Mouse (Mus musculus) midbrain, embryonic 14.5 days (tissue): ENCODE measurements around the gene Zfp3. TPM values are rescaled to one million over a fixed set of nuclear protein-coding genes. Genes with fewer than 3 reads are reported as not detected.
"Not testable (repeated sequence)": the region's sequence is repeated elsewhere in the genome, so short reads cannot be mapped to it uniquely, and the experiment has no call there.

Experiments used
- ATAC-seq: fragments of 200-750 bp; cut with Nextera tagmentation; 2 replicates; pipeline ENCODE4 v1.8.0; 2017; ENCODE audit warnings: moderate number of reproducible peaks, moderate library complexity; ENCODE audit not compliant: low FRiP score, low TSS enrichment
- DNase-seq: peaks from one replicate; pipeline ENCODE4 v3.0.0-alpha.2; 2015
- H3K27ac ChIP-seq: fragments of 300-500 bp; sonication (generic); replicated peaks from 2 replicates; pipeline ENCODE4 v1.5.1; 2014; ENCODE audit warnings: mild to moderate bottlenecking, low read depth, low read length, moderate library complexity
- H3K27me3 ChIP-seq: fragments of 300-500 bp; sonication (generic); 2 replicates; pipeline ENCODE4 v1.6.1; 2014; ENCODE audit warnings: low read length, control low read depth, mixed read lengths; ENCODE audit not compliant: control insufficient read depth, insufficient read depth
- H3K36me3 ChIP-seq: fragments of 300-500 bp; sonication (generic); 2 replicates; pipeline ENCODE4 v1.6.1; 2014; ENCODE audit warnings: low read length, control low read depth; ENCODE audit not compliant: control insufficient read depth, insufficient read depth
- H3K4me1 ChIP-seq: fragments of 300-500 bp; sonication (generic); 2 replicates; pipeline ENCODE4 v1.6.1; 2014; ENCODE audit warnings: mild to moderate bottlenecking, antibody characterized with exemption, low read length, control low read depth; ENCODE audit not compliant: control insufficient read depth, insufficient read depth
- H3K4me2 ChIP-seq: fragments of 300-500 bp; sonication (generic); 2 replicates; pipeline ENCODE4 v1.6.1; 2014; ENCODE audit warnings: mild to moderate bottlenecking, low read length, moderate library complexity
- H3K4me3 ChIP-seq: fragments of 300-500 bp; sonication (generic); replicated peaks from 2 replicates; pipeline ENCODE4 v1.5.1; 2014; ENCODE audit warnings: low read depth, low read length
- H3K9ac ChIP-seq: fragments of 300-500 bp; sonication (generic); replicated peaks from 2 replicates; pipeline ENCODE4 v1.6.1; 2014; ENCODE audit warnings: mild to moderate bottlenecking, low read length, moderate library complexity
- H3K9me3 ChIP-seq: fragments of 300-500 bp; sonication (generic); 2 replicates; pipeline ENCODE4 v1.6.1; 2016; ENCODE audit warnings: low read length, control low read depth, mixed read lengths; ENCODE audit not compliant: control insufficient read depth
- WGBS: fragments of 180-500 bp; shearing (Covaris S2); extraction: QIAGEN DNeasy Blood & Tissue Kit; methylation state at CpG from one replicate; pipeline ENCODE4 v1.1.7; 2014; 5-methylcytosine and 5-hydroxymethylcytosine counted together
- polyA plus RNA-seq: library from polyadenylated mRNA; unstranded; fragments of >200 nt; fragmentation: Nextera tagmentation; extraction: Ambion mirVana; gene quantifications from 2 replicates; pipeline ENCODE4 v1.2.1, GENCODE M21; 2014

Gene Zfp3
- polyA plus RNA-seq, 1 experiment from 2014 or later, result 16.8 TPM

GRCm38 (mm10) chr11:70765776-70766445 is 1.9 kb downstream of the Zfp3 start:
- Histone ChIP-seq H3K4me1 (0 out of 2 replicates have a peak, but pooled peaks cover 7% of the 10 kb centered on the region), H3K27me3 (no peaks in the 10 kb centered on the region), H3K4me2 (no peak overlapping the region), H3K9ac (no peak overlapping the region), H3K4me3 (no peak overlapping the region), H3K36me3 (peaks cover 6% of the 10 kb centered on the region; the same call in 1 of the 2 replicates), H3K9me3 (no peaks in the 10 kb centered on the region), H3K27ac (no peak overlapping the region)
- WGBS, result 91% methylated on average over 16 of the region's 16 CpGs
- no peak for ATAC-seq
- no peak for DNase-seq

GRCm38 (mm10) chr11:70770804-70771203 is 6.8 kb downstream of the Zfp3 start:
- Histone ChIP-seq H3K4me3 (no peak overlapping the region), H3K9me3 (no peaks in the 10 kb centered on the region), H3K4me2 (no peak overlapping the region), H3K4me1 (no peaks in the 10 kb centered on the region), H3K9ac (no peak overlapping the region), H3K27ac (no peak overlapping the region), H3K36me3 (peaks cover 41% of the 10 kb centered on the region), H3K27me3 (no peaks in the 10 kb centered on the region)
- ATAC-seq (no peak), DNase-seq (no peak)
- whole genome bisulfite sequencing, result 85% methylated on average over 3 of the region's 3 CpGs

GRCm38 (mm10) chr11:70776830-70777571 is 13.0 kb downstream of the Zfp3 start:
- WGBS, result 28% methylated on average over 17 of the region's 17 CpGs
- Histone ChIP-seq H3K4me2 (no peak overlapping the region), H3K9me3 (no peaks in the 10 kb centered on the region), H3K27me3 (no peaks in the 10 kb centered on the region), H3K36me3 (peaks cover 27% of the 10 kb centered on the region), H3K4me1 (no peaks in the 10 kb centered on the region), H3K27ac (no peak overlapping the region), H3K4me3 (no peak overlapping the region), H3K9ac (no peak overlapping the region)
- ATAC-seq (peak; percentile 46; the same call in 1 of the 2 replicates), DNase-seq (peak; percentile 84)

GRCm38 (mm10) chr11:70777634-70778033 is 13.6 kb downstream of the Zfp3 start:
- Histone ChIP-seq H3K4me1 (no peaks in the 10 kb centered on the region), H3K36me3 (peaks cover 20% of the 10 kb centered on the region), H3K4me3 (no peak overlapping the region), H3K27me3 (no peaks in the 10 kb centered on the region), H3K9me3 (no peaks in the 10 kb centered on the region), H3K9ac (no peak overlapping the region), H3K4me2 (no peak overlapping the region), H3K27ac (no peak overlapping the region)
- no peak for ATAC-seq
- 74% methylated on average over 6 of the region's 6 CpGs for WGBS
- no peak for DNase-seq

GRCm38 (mm10) chr11:70778058-70778457 is 14.0 kb downstream of the Zfp3 start:
- H3K4me2 ChIP-seq, ATAC-seq, H3K27me3 ChIP-seq, H3K4me3 ChIP-seq, H3K9me3 ChIP-seq, H3K27ac ChIP-seq, H3K4me1 ChIP-seq, H3K9ac ChIP-seq: not testable (repeated sequence)
- peaks cover 17% of the 10 kb centered on the region; the same call in 1 of the 2 replicates for H3K36me3 ChIP-seq
- DNase-seq, result peak; percentile 74
- 28% methylated on average over 6 of the region's 6 CpGs for WGBS

- Histone ChIP-seq H3K9ac (no peak overlapping the region), H3K27ac (no peak overlapping the region), H3K9me3 (no peaks in the 10 kb centered on the region), H3K27me3 (no peaks in the 10 kb centered on the region), H3K36me3 (no peaks in the 10 kb centered on the region), H3K4me3 (no peak overlapping the region), H3K4me1 (no peaks in the 10 kb centered on the region), H3K4me2 (no peak overlapping the region)
- no peak for ATAC-seq
- no peak for DNase-seq
- 72% methylated on average over 2 of the region's 2 CpGs for whole genome bisulfite sequencing
These were observed 21.9 kb downstream of the Zfp3 start for GRCm38 (mm10) chr11:70785908-70786307.

GRCm38 (mm10) chr11:70787052-70787451 is 23.0 kb downstream of the Zfp3 start:
- no peak overlapping the region for H3K4me3 ChIP-seq
- no peaks in the 10 kb centered on the region for H3K4me1 ChIP-seq
- H3K36me3 ChIP-seq, result no peaks in the 10 kb centered on the region
- 78% methylated on average over 11 of the region's 11 CpGs for WGBS
- no peaks in the 10 kb centered on the region for H3K9me3 ChIP-seq
- no peak overlapping the region for H3K9ac ChIP-seq
- H3K27ac ChIP-seq, result no peak overlapping the region
- DNase-seq, result no peak
- H3K27me3 ChIP-seq, result no peaks in the 10 kb centered on the region
- no peak overlapping the region for H3K4me2 ChIP-seq
- ATAC-seq, result no peak

GRCm38 (mm10) chr11:70788972-70789655 is 25.1 kb downstream of the Zfp3 start:
- Histone ChIP-seq H3K4me2 (no peak overlapping the region), H3K36me3 (no peaks in the 10 kb centered on the region), H3K27ac (no peak overlapping the region), H3K4me3 (no peak overlapping the region), H3K9me3 (no peaks in the 10 kb centered on the region), H3K9ac (no peak overlapping the region), H3K27me3 (no peaks in the 10 kb centered on the region), H3K4me1 (no peaks in the 10 kb centered on the region)
- 89% methylated on average over 10 of the region's 10 CpGs for WGBS
- DNase-seq (no peak), ATAC-seq (no peak)
